Mouse (Mus musculus): Measurements from ENCODE around the gene Pbx3.
A peak's percentile ranks its signal among the peaks of the same experiment; 100 is the strongest.

The Pbx3 gene

DNA sequence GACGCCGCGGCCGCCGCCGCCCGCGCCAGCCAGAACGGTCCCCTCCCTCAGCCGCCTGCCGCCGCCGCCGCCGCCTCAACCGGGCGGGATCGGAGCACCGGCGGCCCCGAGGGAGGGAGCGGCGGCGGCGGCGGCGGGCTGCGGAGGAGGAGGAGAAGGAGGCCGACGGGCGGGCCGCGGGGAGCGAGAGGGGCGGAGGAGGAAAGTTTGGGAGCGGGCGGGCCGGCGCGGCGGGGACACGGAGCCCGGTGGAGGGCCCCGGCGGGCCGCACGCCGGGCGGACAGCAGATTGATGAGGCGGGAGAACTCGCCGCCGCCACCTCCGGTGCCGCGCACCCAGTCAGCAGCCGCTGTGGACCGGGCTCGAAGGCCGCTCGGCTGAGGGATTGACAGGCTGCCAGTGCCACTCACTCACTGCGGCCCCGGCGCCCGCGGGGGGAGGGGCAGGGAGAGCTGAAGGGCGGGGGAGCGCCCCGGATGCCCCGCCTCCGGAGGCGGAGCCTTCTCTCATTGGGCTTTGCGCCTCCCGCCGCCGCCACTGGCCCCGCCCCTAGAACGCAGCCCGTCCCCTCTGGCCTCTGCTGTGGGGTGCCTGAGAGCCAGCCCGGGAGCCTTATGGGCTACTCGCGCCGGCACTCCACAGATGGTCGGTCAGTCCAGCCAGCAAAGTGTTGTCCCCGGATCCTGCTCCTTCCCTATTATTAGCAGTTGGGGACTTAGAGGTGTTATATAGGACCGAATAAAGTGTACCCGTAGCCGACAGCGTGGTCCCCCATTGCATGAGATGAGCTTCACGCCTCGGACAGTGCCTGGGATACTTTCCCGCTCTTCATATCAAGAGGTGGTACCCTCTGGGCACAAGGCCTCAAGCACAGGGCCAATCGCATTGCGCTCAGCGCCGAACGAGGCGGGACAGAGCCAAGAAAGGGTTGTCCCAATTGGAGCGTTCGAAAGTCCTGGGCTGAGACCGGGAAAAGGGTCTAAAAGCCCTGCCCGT is at the start of gene Pbx3:
Gene Pbx3, minus strand, starts transcription at position 838 of the 997 bp plus-strand sequence.
- DNase-seq, result peak; percentile 96 to 97

DNA sequence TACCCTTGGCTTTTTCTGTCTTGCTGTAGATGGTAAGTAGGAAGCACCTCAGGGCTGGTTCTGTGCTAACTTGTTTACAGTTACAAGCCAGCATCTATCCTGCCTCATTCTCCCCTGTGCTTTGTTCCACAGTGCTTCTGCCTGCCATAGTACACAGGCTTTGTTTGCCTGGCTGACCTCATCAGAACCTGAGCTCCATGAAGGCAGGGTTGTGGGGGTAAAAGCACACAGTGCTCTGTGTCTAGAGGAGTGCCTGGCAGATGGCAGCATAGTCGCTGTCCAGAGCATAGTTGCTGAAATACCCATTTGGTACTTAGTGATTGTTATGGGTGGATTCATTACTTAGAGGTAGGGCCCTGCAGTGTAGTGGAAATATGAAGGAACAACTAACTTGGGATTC is 47.3 kb upstream of the Pbx3 start:
- DNase-seq, result no peak

DNA sequence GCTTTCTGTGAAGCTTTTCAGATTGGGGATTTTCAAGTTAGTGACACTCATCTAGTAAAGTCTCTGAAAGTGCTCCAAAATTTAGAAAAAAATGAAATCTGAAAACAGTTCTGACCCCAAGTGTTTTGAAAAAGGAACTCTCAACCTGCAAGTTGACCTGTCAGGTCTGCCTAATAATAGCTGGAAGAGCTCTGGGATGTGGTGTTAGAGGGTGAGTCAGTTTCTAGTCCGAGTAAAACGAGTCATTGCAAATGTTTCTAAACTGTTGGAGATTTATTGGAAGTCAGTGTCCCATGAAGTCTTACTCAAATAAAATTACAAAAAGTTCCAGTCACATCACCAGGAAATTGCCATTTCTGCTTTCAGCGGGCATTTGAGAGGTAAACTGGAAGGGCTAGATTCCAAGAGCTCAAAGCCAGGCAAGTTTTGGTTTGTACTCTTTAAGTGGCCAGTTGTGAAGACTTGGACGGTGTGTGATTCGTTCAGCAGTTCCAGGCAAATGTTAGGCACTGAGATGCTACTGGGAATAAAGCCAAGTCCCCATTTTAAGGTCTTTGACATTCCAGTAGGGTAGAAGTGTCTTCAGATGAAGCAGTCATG is 36.9 kb upstream of the Pbx3 start:
- no peak for DNase-seq

DNA sequence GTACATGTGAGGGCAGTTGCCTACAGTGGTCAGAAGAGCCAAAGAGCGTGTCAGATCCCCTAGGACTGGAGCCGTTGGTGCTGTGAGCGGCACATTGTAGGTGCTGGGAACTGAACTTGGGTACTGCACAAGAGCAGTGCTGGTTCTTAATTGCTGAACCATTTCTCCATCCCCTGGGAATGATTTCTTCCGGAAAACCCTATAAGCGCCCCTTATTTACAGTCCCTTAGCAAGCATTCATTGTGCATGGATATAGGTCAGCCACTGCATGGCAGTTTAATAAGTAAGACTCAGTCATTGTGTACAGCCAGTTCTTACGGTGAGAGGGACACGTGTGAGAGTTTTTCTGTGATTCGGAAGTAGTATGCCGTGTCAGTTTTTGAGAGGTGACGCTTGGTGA is 35.4 kb upstream of the Pbx3 start:
- no peak for DNase-seq

DNA sequence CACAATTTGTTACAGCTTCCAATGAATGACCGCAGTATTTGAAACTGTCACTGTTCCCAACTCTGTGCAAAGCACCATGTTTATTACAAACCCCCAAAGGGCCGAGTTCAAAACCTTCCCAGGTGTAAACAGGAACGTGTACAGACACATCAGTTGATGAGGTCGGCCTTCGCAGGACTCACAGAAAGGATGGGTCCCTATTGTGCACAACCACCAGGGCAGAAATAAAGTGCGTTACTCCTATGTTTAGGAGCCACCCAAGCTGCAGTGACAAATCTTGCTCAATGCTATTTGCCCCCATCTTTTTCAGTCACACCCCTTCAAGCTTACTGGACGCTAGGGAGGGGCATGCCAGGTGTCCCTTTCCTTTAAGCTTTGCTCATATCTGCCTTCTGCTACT is 34.7 kb upstream of the Pbx3 start:
- no peak for DNase-seq

DNA sequence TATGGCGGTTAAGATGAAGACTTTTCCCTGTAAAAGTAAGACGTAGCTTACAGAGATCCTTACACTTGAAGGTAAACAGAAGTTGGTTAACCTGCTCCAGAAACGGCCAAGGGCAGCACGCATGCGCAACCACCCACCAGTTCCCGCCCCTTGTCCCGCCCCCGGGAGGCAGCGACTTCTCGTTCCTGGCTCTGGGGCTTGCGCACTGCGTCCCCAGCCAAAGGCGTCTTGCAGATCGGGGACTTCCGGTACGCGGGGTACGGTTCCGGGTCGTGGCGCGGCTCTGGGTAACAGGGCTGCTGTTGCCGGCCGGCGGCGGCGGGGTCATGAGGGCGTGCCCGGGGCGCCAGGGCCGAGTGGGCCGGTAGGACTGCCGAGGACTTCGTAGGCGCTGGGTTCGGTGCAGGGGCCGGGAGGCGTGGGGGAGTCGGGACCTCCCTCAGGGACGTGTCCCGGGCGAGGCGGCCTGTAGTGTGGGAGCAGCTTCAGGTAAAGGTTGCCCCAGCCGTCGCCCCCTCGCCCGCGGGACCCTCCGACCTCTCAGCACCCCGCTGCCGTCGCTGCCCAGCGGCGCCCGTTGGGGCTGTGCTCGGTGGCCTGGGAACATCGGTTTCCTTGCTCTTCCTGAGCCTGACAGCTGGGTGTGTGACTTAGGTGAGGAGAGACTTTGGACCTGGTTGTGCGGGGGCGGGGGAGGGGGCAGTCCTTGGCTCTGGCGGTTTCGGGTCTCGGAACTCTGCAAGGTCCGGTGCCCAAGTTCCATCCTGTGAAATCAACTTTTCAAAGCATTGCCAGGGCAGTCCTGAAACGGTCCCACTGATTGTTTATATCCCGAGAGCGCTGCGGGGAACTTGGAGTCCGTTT is 33.9 kb upstream of the Pbx3 start, which contains the start of gene Mapkap1:
Gene Mapkap1, plus strand, starts transcription at position 171 of the 864 bp plus-strand sequence.
- peak; percentile 98 to 99 for DNase-seq

DNA sequence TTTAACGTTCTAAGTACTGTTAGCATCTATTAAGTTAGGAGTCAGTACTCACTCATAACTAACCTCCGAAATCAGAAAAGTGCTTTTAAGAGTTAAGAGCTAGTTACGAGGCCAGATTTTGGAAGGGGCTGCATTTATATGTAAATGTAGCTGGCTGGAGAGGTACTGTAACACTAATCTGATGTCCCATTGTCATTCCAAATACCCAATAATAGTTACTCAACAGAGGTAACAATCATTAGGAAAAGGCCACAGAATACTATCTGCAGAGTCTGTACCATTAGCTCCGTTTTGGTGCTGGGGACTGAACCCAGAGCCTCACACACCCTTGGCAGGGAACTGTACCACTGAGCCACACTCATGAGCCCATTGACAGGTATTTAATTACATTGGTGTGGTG is 26.6 kb upstream of the Pbx3 start:
- DNase-seq, result no peak

DNA sequence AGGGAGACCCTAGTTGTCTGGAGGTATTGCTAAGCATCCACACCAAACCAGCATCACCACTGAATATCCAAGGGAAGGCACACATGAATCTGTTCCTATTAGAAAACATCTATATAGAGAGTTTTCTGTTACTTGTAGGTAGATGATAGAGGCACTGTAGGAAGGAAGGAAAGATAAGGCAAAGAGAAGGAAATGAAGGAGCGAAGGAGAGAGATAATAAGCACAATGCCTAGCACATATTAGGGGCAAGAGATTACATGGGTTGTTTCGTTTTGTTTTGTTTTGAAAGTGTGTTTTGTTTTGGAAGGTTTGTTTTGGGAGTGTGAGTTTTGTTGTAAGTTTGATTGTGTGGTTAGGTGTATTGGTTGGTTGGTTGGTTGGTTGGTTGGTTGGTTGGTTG is 6.0 kb upstream of the Pbx3 start:
- no peak for DNase-seq

DNA sequence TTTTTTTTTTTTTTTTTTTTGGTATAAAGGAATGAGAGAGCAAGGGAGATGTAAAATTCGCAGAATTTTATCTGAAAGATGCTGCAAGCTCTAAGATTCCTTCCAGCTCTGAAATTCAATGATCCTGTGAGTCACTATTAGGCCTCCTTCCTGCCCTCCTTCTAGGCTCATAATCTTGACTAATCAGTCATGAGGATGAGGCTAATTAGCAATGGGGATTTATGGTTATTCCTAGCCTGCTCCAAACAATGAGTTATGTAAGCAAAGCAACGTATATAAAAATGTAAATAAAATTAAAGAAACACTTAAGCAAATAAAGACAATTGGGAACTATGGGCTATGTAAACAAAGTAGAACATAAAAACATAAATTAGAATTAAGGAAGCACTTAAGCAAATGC is 1.4 kb upstream of the Pbx3 start:
- no peak for DNase-seq

DNA sequence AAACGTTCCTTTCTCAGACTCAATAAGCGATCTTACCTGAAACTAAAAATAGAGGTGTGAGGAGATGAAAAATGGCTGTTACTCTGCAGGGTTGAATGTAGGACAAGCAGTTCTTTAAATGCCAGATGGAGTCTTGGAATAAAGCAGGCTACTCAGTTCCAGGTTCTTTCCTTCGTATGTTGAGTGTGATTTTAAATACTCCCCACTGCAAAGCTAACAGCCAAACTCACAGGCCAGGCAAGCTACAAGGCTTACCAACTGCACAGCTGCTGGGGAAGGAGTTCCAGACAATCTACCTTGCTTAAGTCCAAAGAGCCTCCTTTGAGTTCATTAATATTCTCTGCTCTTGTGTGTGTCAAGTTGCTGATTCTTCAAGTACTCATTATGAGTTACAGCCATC is 944 bp upstream of the Pbx3 start:
- DNase-seq, result no peak

DNA sequence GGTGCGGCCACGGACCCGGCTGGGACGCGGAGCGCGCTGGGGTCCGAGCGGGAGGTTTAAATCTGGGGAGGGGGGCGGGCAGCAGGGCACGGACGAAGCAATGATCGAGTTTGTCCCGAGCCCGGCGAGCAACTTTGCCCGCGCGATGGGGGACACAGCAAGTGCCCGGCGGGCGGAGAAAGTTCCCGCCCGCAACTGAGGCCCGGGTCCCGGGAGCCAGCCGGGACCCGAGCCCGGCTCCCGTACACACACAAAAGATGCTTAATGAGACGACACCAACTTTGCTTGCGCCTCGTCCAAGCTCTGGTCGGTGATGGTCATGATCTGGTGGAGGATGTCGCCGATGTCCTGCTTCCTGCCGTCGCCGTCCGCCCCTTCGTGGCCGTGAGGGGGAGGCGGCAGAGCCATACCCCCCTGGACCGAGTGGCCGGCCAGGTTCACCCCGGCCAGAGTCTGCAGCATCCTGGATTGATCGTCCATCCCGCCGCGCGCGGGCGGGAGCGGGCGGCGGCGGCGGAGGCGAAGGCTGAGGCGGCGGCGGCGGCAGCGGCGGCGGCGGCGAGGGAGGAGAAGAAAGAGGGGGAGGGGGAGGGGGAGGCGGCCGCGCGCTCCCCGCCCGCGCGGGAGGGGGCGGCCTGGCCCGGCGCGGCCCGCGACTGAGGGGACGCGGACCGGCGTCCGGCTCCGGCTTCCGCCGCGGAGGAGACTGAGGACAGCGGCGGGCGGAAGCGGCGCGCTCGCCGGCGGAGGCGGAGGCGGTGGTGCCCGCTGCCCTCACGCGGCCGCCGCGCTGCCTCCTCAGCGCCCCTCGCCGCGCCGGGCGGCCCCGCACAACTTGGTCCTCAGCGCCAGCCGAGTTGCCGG is 1.3 kb downstream of the Pbx3 start:
- DNase-seq, result peak; percentile 28

DNA sequence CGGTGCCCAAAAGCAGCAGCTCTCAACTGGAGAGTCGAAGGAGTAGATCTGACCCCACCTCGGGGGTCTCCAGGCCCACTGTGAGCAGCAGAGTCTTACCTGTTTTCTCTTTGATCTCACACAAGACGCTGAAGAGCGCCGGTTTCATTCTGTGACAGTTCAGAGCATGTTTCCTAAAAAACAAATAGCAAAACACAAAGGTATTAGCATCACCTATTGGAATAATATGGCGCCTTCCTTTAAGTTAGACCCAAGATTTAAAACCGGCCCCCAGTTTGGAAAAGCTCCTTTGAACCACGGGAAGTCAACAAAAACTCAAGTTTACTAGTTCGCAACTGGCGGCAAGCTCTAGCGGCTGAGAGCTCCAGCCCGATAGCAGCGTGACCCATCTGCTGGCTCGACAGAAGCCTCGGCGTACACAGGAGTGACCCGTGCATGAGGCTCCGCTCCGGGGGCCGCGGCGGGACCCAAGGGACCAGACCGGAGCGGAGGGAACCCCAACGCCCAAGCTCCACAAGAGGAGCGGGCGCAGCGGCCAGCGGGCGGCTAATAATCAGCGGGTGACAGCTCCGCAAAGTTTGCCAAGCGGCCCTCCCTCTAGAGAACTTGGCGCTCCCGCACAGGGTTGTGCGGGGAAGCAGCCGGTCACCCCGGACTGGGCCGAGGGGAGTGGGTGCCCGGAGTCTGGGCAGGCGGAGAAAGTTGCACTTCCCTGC is 2.1 kb downstream of the Pbx3 start:
- DNase-seq, result peak; percentile 9 to 19

DNA sequence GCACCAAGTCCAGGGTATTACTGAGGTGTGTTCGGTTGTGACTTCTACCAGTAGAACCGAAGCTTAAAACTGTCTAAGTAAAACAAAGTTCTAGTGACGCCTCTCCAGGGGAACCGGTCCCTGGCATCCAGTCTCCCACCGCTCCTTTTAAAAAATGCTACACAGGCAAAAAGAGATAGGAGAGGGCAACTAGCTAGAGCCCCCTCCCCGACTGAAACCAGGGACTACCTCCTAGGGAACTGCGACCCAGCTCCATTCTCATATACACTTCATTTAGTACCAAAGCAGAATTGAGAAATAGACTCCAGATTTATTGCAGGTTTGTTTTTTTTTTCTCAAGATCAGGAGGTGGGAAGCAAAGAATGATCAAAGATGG is 2.6 kb downstream of the Pbx3 start:
- DNase-seq, result no peak

DNA sequence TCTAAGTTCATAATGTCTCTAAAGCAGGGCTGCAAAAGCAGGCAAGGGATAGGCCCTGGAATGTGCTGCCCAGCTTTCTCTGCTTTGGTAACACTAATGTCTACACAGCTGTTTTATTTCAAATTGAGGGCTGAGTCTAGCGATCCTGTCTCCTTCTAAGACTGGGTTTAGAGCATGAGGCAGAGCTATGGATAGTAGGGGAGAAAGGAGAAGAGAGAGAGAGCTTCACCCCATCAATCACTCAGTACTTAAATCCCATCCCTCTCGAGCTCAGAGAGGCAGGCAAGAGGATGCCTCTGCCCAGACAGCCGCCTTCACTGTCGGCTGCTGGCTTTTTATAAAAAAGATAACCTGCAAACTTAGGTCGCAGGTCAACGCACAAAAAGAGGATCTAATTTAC is 4.5 kb downstream of the Pbx3 start:
- no peak for DNase-seq

DNA sequence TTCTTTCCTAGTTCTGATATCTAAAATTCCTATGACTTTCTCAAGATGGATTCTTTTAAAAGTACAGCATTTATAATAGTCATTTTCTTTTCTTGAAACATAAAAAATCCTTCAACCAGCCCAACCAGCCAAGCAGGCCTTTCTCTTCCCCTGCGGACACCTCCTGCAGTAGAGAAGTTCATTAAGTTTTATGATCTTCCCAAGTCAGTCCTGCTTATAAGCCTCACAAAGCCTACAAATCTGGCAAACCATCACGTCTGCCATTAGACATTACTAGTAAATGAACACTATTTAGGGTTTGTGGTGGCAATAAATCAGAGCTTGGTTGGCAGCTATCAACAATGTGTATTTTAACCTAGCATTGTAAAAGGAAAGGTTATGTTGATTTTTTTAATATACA is 5.9 kb downstream of the Pbx3 start:
- no peak for DNase-seq

DNA sequence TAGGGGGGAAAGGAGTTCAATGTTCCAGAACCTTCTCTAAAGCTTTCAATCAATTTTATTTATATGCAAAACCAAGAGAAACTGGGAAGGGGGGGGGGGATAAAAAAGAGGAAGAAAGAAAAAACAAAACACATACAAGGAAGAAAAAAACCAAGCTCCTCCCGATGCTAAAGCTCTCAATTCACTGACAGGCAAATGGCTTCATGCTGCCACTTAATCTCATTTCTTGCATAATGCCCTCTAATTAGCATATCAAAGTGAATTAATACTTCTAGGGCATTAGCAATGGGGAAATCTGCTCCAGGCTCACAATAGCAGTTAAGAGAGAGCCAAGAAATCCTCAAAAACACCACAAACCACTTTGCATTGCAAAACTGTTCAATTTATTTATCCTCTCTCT is 9.3 kb downstream of the Pbx3 start:
- no peak for DNase-seq

DNA sequence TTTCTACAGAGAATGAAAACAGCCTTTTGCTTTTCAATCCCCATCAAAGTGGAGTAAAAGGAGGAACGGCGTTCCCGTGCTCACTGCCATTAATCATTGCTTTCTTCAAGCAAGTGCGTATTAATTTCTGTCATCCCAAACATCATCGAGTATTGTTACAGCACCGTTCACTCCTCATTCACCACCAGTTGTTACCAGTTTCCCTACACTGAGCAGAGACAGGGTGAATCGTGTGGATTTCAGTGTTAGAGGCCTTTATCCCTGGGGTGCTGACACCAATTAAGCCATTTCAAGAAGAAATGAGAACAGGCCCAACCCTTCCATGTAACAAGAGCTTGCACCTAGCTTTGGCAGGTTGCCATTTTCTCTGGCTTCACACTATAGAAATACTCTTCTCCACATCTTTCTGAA is 17.1 kb downstream of the Pbx3 start:
- DNase-seq, result no peak

DNA sequence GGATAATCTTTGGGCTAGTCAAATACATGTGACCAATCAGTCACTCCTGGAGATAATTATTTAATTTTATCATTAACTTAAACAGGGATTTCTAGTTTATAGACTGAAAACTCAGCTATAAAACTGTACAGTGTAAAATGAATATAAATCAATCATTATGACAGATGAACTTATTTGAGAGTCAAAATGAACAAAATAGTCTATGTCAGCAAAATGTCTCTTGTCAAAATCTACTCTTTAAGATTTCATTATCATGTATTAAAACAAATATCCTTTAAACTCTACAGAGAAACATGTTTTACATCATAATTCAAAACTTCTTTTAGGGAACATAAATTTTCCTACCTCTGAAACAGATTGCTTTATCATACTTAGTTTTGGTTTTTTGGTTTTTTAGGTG is 20.9 kb downstream of the Pbx3 start:
- no peak for DNase-seq

DNA sequence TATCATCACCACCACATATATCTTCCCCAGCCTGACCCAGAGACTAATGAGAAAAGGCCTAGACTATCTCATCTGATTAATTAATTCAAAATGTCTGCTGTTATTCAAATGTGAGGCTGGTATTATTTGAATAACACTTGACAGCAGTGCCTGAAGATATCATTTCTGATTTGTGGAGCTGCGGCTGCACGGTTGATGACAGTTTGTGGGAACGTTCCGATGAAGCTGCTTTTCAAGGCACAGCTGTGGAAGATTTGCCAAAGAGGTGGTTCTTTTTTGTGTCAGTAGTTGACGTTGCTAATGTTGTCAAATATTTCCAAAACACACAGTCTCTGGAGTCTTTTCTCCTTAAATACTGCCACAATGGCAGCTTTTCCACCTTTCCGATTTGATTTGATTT is 25.8 kb downstream of the Pbx3 start:
- DNase-seq, result no peak

DNA sequence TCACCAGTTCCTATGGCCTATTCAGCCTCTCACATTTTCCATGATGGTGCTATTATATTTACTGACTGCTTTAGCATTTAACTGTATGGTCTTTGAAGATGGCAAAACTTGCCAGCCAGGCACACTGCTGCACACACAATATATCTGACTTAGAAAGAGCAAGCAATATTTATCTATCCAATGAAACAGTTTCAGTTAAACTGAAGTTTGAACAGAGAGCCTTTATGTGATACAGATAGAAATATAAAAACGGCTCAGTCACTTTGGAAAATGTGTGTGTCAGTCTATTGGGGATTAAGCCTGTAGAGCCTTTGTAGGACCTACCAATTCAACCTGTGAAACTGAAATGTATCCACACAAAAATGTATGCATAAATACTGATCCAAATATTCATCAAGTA is 74.3 kb downstream of the Pbx3 start:
- DNase-seq, result no peak

DNA sequence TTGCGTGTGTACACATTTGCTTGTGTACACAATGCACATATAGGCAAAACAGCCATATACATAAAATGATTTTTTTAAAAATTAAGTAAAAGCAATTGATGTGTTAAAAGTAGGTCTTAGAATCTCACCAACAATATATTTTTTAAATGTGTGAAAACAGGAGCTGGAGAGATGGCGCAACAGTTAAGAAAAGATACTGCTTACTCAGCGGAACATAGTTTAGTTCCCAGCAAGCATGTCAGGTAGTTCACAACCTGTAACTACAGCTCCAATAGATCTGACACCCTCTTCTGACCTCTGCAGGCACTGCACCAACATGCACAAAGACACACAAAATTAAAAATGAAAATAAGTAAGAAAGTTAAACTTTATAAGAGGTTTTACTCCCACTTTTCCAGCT is 74.7 kb downstream of the Pbx3 start:
- no peak for DNase-seq

DNA sequence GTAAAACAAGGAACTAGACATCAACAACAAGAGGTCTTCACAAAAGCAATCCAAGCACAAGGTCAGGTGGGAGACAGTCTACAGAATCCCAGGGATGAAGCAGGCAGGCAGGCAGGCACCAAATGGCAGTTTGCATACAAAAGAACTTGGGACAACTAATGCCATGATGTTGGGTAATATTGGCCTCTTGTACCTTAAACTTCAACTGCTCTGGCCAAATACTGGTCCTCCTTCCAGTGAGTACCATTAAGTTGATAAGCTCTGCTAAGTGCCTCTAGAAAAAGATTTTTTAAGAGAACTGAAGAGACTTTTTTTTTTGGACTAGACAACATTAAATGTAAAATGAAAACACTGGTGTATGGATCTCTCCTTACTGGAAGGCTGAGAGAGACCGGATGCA is 83.2 kb downstream of the Pbx3 start:
- no peak for DNase-seq

All from kidney, adult 8-10 months (tissue).